Mouse (Mus musculus) liver, postnatal 0 days (tissue): Measurements from ENCODE around the gene Nlrc5. TPM values are rescaled to one million over a fixed set of nuclear protein-coding genes. Genes with fewer than 3 reads are reported as not detected.

Source experiments
- ATAC-seq: fragments of 200-750 bp; cut with Nextera tagmentation; 2 replicates; pipeline ENCODE4 v1.8.0; 2017; ENCODE audit warnings: mild to moderate bottlenecking, moderate library complexity
- DNase-seq: peaks from one replicate; pipeline ENCODE4 v3.0.0-alpha.2; 2016
- H3K27ac ChIP-seq: fragments of 300-500 bp; sonication (generic); 2 replicates; pipeline ENCODE4 v1.5.1; 2014; ENCODE audit warnings: antibody characterized with exemption, moderate library complexity, mild to moderate bottlenecking, low read depth
- H3K27me3 ChIP-seq: fragments of 300-500 bp; sonication (generic); 2 replicates; pipeline ENCODE4 v1.6.1; 2014; ENCODE audit warnings: low read length, control low read depth, mixed read lengths; ENCODE audit not compliant: insufficient read depth
- H3K36me3 ChIP-seq: fragments of 300-500 bp; sonication (generic); replicated peaks from 2 replicates; pipeline ENCODE4 v1.6.1; 2014; ENCODE audit warnings: mild to moderate bottlenecking, control low read depth, low read length, moderate library complexity, mixed read lengths; ENCODE audit not compliant: insufficient read depth
- H3K4me1 ChIP-seq: fragments of 300-500 bp; sonication (generic); 2 replicates; pipeline ENCODE4 v1.6.1; 2014; ENCODE audit warnings: antibody characterized with exemption, mild to moderate bottlenecking, control low read depth; ENCODE audit not compliant: insufficient read depth
- H3K4me2 ChIP-seq: fragments of 300-500 bp; sonication (generic); 2 replicates; pipeline ENCODE4 v1.6.1; 2014; ENCODE audit warnings: low read depth, mild to moderate bottlenecking, low read length, moderate library complexity, mixed read lengths
- H3K4me3 ChIP-seq: fragments of 300-500 bp; sonication (generic); 2 replicates; pipeline ENCODE4 v1.5.1; 2014; ENCODE audit warnings: low read depth, low read length
- H3K9ac ChIP-seq: fragments of 300-500 bp; sonication (generic); replicated peaks from 2 replicates; pipeline ENCODE4 v1.6.1; 2014; ENCODE audit warnings: mild to moderate bottlenecking, moderate library complexity
- H3K9me3 ChIP-seq: fragments of 300-500 bp; sonication (generic); 2 replicates; pipeline ENCODE4 v1.6.1; 2016; ENCODE audit warnings: mild to moderate bottlenecking, control low read depth, low read length, mixed read lengths
- CTCF ChIP-seq: sonication (generic); IDR thresholded peaks from 2 replicates; pipeline ENCODE4 v1.5.1; 2016; ENCODE audit warnings: antibody characterized with exemption, low read depth
- EP300 ChIP-seq: IDR thresholded peaks from 2 replicates; pipeline ENCODE4 v1.6.1; 2016; ENCODE audit warnings: antibody characterized with exemption, low read depth, mild to moderate bottlenecking
- WGBS: fragments of 180-500 bp; shearing (Covaris S2); extraction: QIAGEN DNeasy Blood & Tissue Kit; methylation state at CpG from one replicate; pipeline ENCODE4 v1.1.7; 2014; ENCODE audit not compliant: insufficient replicate concordance; 5-methylcytosine and 5-hydroxymethylcytosine counted together
- polyA plus RNA-seq: library from polyadenylated mRNA; unstranded; fragments of >200 nt; fragmentation: Nextera tagmentation; extraction: Ambion mirVana; gene quantifications from 2 replicates; pipeline ENCODE4 v1.2.1, GENCODE M21; 2015

Nlrc5 gene
- polyA plus RNA-seq, 1 experiment from 2014 or later, result 1.3 TPM

DNA sequence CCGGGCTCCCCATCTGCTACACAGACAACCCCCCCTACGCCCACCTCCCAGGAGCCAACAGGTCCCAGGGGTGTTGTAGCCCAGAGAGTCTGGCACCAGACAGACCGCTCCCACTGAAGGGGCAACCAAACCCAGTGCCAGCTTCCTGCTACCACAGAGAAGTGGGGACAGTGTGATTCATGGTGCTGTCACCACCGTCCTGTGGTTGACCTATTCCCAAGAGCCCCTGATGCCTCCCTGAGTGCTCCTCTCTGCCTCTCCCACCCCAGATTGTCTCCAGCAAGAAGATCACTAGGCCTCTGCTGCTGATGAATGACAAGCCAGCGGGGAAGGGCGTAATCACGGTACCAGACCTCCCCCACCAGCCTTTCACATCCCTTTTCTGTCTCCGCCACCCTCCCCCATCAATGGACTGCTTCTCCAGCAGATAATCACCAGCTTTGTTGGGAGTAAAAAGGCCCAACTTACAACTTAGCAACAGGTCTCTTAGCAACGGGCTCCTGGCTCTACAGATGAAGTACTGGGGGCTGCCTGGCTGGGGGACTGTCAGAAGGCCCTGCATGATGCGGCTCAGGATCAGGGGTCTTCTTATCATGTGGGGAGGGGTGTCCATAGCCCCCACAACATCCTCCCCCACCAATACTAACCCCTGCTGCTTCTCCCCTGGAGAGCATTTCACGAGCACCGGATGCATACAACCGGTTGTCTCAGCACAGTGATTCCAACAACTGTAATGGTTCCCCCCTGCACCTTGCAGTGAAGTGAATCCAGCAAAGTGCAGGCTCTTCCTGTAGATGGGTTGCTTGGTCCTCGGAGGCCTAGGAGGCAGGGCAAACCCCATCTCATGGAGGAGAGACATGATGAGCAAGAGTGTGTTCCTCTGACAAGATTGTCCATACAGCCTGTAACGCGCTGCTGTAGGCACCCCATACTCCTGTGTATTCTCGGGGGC is 117.6 kb downstream of the Nlrc5 start:
- H3K9ac ChIP-seq, result no peak overlapping the region
- no peaks in the 10 kb centered on the region for H3K27me3 ChIP-seq
- H3K36me3 ChIP-seq, result no peaks in the 10 kb centered on the region
- no peak overlapping the region for H3K4me2 ChIP-seq
- H3K9me3 ChIP-seq, result no peaks in the 10 kb centered on the region
- peaks cover 5% of the 10 kb centered on the region; the same call in 1 of the 2 replicates for H3K4me1 ChIP-seq
- no peak overlapping the region for H3K27ac ChIP-seq
- no peak overlapping the region for H3K4me3 ChIP-seq
- TF ChIP-seq CTCF (no peak), EP300 (no peak)
- 64% methylated on average over 17 of the region's 17 CpGs for WGBS
- peak; percentile 41; the same call in 1 of the 2 replicates for ATAC-seq
- DNase-seq, result peak; percentile 31

DNA sequence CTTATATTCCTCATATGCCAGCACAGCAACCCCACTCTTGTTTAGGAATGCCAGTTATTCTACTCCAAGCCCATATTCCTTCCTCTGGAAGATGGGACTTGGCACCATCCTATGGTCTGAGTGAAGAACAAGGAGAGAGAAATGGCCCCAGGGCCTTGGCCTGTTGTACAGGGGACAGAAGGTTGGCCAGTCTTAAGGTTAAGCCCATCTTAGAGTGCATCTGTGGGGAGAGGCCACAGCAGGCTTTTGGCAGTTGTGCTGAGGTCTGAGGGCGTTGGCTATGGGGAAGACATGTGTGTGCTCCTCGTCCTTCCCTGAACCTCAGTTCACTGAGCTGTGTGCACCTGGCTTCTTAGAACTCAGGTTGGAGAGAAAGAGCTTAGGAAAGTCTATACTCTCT is 118.5 kb downstream of the Nlrc5 start:
- no peak overlapping the region for H3K27ac ChIP-seq
- H3K36me3 ChIP-seq, result no peaks in the 10 kb centered on the region
- peaks cover 5% of the 10 kb centered on the region; the same call in 1 of the 2 replicates for H3K4me1 ChIP-seq
- no peak for ATAC-seq
- no peaks in the 10 kb centered on the region for H3K9me3 ChIP-seq
- no peak overlapping the region for H3K4me2 ChIP-seq
- DNase-seq, result no peak
- no peak overlapping the region for H3K4me3 ChIP-seq
- TF ChIP-seq CTCF (no peak), EP300 (no peak)
- H3K27me3 ChIP-seq, result no peaks in the 10 kb centered on the region
- H3K9ac ChIP-seq, result no peak overlapping the region
- WGBS, result 64% methylated on average over 2 of the region's 2 CpGs

DNA sequence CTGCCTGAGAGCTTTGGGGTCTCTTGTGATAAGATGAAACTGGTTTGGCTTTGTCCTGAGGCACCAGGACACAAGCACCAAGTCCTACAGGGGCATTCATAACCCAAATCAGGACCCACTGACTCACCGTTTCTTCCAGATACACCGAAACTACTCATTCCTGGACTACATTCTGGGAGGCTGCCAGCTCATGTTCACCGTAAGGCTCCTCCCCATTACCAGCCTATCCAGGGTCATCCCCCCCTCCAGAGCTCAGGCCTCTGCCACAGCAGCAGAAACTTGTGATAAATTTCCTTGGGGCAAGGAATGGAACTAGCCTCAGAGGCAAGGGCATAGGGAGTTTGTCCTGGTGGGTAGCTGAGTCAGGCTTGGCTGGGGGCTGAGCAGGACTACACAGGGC is 123.1 kb downstream of the Nlrc5 start:
- DNase-seq (no peak), ATAC-seq (no peak)
- Histone ChIP-seq H3K9ac (no peak overlapping the region), H3K9me3 (no peaks in the 10 kb centered on the region), H3K4me2 (no peak overlapping the region), H3K27ac (no peak overlapping the region), H3K4me3 (no peak overlapping the region), H3K27me3 (no peaks in the 10 kb centered on the region), H3K4me1 (no peaks in the 10 kb centered on the region), H3K36me3 (no peaks in the 10 kb centered on the region)
- TF ChIP-seq EP300 (no peak), CTCF (no peak)
- WGBS, result 77% methylated on average over 3 of the region's 3 CpGs

- DNase-seq (no peak), ATAC-seq (no peak)
- Histone ChIP-seq H3K27me3 (no peaks in the 10 kb centered on the region), H3K4me3 (no peak overlapping the region), H3K27ac (no peak overlapping the region), H3K4me2 (no peak overlapping the region), H3K36me3 (no peaks in the 10 kb centered on the region; the same call in 1 of the 2 replicates), H3K4me1 (no peaks in the 10 kb centered on the region), H3K9me3 (no peaks in the 10 kb centered on the region), H3K9ac (no peak overlapping the region)
- TF ChIP-seq CTCF (no peak), EP300 (no peak)
- 74% methylated on average over 5 of the region's 5 CpGs for WGBS
Measured at GRCm38 (mm10) chr8:94561256-94561655, 127.1 kb downstream of the Nlrc5 start.

- H3K4me2 ChIP-seq, result no peak overlapping the region
- H3K27me3 ChIP-seq, result no peaks in the 10 kb centered on the region
- H3K9ac ChIP-seq, result no peak overlapping the region
- no peaks in the 10 kb centered on the region for H3K9me3 ChIP-seq
- ATAC-seq (no peak), DNase-seq (no peak)
- no peak for TF ChIP-seq CTCF
- TF ChIP-seq EP300, result no peak
- no peak overlapping the region for H3K27ac ChIP-seq
- H3K4me1 ChIP-seq, result no peaks in the 10 kb centered on the region
- no peak overlapping the region for H3K4me3 ChIP-seq
- H3K36me3 ChIP-seq, result no peaks in the 10 kb centered on the region; the same call in 1 of the 2 replicates
Measured at GRCm38 (mm10) chr8:94564421-94564820, 130.3 kb downstream of the Nlrc5 start.

- Histone ChIP-seq H3K4me2 (no peak overlapping the region), H3K27ac (no peak overlapping the region), H3K9me3 (no peaks in the 10 kb centered on the region), H3K4me3 (no peak overlapping the region), H3K27me3 (no peaks in the 10 kb centered on the region), H3K9ac (no peak overlapping the region), H3K36me3 (no peaks in the 10 kb centered on the region; the same call in 1 of the 2 replicates), H3K4me1 (no peaks in the 10 kb centered on the region)
- WGBS, result 75% methylated on average over 6 of the region's 6 CpGs
- TF ChIP-seq EP300, result no peak
- no peak for TF ChIP-seq CTCF
- no peak for DNase-seq
- ATAC-seq, result no peak
Measured at GRCm38 (mm10) chr8:94566033-94566432, 131.9 kb downstream of the Nlrc5 start.
